Mouse (Mus musculus) CH12.LX (cell line): ENCODE data around the gene Ghrhr.

Experiments
- CTCF ChIP-seq, 2 experiments: IDR thresholded peaks in 1 of 2; conservative IDR thresholded peaks in 1 of 2; 2 replicates each; pipeline ENCODE4 v1.5.1; 2011 to 2012; ENCODE audit warnings: low read depth in 2 of 2, low read length in 2 of 2, improper control_type of control experiment in 1 of 2, inconsistent platforms in 1 of 2, mild to moderate bottlenecking in 1 of 2, moderate library complexity in 1 of 2
- ELF1 ChIP-seq: IDR thresholded peaks from 2 replicates; pipeline ENCODE4 v1.6.1; 2014; ENCODE audit warnings: low read depth, mild to moderate bottlenecking, inconsistent platforms, low read length, improper control_type of control experiment
- GABPA ChIP-seq: IDR thresholded peaks from 2 replicates; pipeline ENCODE4 v1.6.1; 2012; ENCODE audit warnings: low read depth, low read length, improper control_type of control experiment, inconsistent platforms; ENCODE audit not compliant: insufficient replicate concordance
- IRF4 ChIP-seq: IDR thresholded peaks from 2 replicates; pipeline ENCODE4 v1.6.1; 2014; ENCODE audit warnings: low read depth, mild to moderate bottlenecking, inconsistent platforms, low read length, improper control_type of control experiment
- KAT2A ChIP-seq: IDR thresholded peaks from 2 replicates; pipeline ENCODE4 v1.6.1; 2012; ENCODE audit warnings: low read length, improper control_type of control experiment, inconsistent platforms; ENCODE audit not compliant: insufficient replicate concordance
- MAX ChIP-seq: IDR thresholded peaks from 2 replicates; pipeline ENCODE4 v1.6.1; 2011; ENCODE audit warnings: low read length, improper control_type of control experiment
- NELFE ChIP-seq: IDR thresholded peaks from 2 replicates; pipeline ENCODE4 v1.6.1; 2011; ENCODE audit warnings: low read depth, low read length, improper control_type of control experiment
- NRF1 ChIP-seq: IDR thresholded peaks from 2 replicates; pipeline ENCODE4 v1.6.1; 2014; ENCODE audit warnings: low read depth, mild to moderate bottlenecking, inconsistent platforms, low read length, improper control_type of control experiment, moderate library complexity
- POLR2A ChIP-seq: IDR thresholded peaks from 2 replicates; pipeline ENCODE4 v1.6.1; 2011; ENCODE audit warnings: low read depth, mild to moderate bottlenecking, improper control_type of control experiment, low read length
- POLR2AphosphoS2 ChIP-seq: IDR thresholded peaks from 2 replicates; pipeline ENCODE4 v1.6.1; 2011; ENCODE audit warnings: low read depth, low read length, improper control_type of control experiment
- RCOR1 ChIP-seq: conservative IDR thresholded peaks from 2 replicates; pipeline ENCODE4 v1.6.1; 2012; ENCODE audit warnings: low read depth, mild to moderate bottlenecking, inconsistent platforms, low read length, improper control_type of control experiment
- SMC3 ChIP-seq: IDR thresholded peaks from 2 replicates; pipeline ENCODE4 v1.6.1; 2011; ENCODE audit warnings: low read depth, low read length, improper control_type of control experiment
- UBTF ChIP-seq: IDR thresholded peaks from 2 replicates; pipeline ENCODE4 v1.6.1; 2012; ENCODE audit warnings: low read depth, mild to moderate bottlenecking, inconsistent platforms, low read length, improper control_type of control experiment, moderate library complexity
- USF1 ChIP-seq: IDR thresholded peaks from 2 replicates; pipeline ENCODE4 v1.6.1; 2014; ENCODE audit warnings: low read depth, mild to moderate bottlenecking, inconsistent platforms, low read length, improper control_type of control experiment

DNA sequence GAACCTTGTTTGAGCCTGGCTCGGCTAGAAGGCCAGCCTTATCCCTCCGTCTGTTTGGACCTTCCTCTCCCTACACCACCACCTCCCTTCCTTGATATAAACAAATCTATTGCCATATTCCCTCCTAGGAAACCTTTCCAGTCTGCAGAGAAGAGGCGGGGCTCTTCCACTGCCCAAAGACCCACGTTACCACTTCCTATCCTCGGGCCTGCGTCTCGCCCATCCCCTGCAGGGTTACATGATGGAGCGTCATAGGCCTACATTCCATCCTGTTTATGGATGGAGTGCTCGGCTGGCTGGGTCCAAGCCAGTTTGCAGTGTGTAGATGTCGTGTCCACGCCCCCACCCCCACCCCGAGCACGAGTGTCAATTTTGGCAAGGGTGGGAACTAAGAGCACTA lies 48.8 kb upstream of the Ghrhr start:
- TF ChIP-seq CTCF (conservative IDR thresholded peaks at IDR 0.05 in 1 of 2, IDR thresholded peaks at IDR 0.05 in 1 of 2; ENCODE audit: low read depth in 2 of 2, low read length in 2 of 2) (no peak), POLR2AphosphoS2 (no peak), NRF1 (no peak), POLR2A (no peak), USF1 (no peak), UBTF (no peak), NELFE (no peak), SMC3 (no peak), IRF4 (no peak), GABPA (no peak), ELF1 (no peak), KAT2A (no peak), MAX (no peak), RCOR1 (no peak)
